Comparison of ENCODE assay signal across 21 mouse cellular contexts in genomic region chr3:113953113-113953512, GRCm38 (mm10).
DNase-seq lines count a peak whose midpoint lies in the region; ATAC-seq and TF ChIP-seq lines count a peak whose summit lies in the region.
"Had no signal": no experiment of that assay in that cellular context is flagged by ENCODE, and none has a peak within 500 bp of the region (broad histone marks: within the 10 kb centered on the region; RNA-seq: fewer than 3 reads in every experiment).

No protein-coding gene starts in this region.

- H3K4me1 ChIP-seq in heart, embryonic 10.5 days: no peaks in the 10 kb centered on the region
- H3K4me1 ChIP-seq: embryonic facial prominence, embryonic 13.5 days; hindbrain, embryonic 12.5 days; hindbrain, embryonic 15.5 days had no signal

- H3K4me3 ChIP-seq in heart, embryonic 10.5 days: no peak overlapping the region
- H3K4me3 ChIP-seq: embryonic facial prominence, embryonic 13.5 days; gastrocnemius, adult 2 months; heart, adult 2 months; hindbrain, embryonic 12.5 days; hindbrain, embryonic 15.5 days had no signal

- no peaks in the 10 kb centered on the region for H3K9me3 ChIP-seq in heart, embryonic 10.5 days
- H3K9me3 ChIP-seq: embryonic facial prominence, embryonic 13.5 days; hindbrain, embryonic 12.5 days; hindbrain, embryonic 15.5 days had no signal

- H3K27ac ChIP-seq in heart, embryonic 10.5 days: no peak overlapping the region
- H3K27ac ChIP-seq: embryonic facial prominence, embryonic 13.5 days; gastrocnemius, adult 2 months; heart, adult 2 months; hindbrain, embryonic 12.5 days; hindbrain, embryonic 15.5 days had no signal

- peak; percentile 88 for ATAC-seq in Patski
- ATAC-seq: CD4-positive, CD25-positive, alpha-beta regulatory T cell, adult 4 months; forebrain, embryonic 14.5 days; intestine, postnatal 0 days had no signal

- H3K27me3 ChIP-seq in Patski: no peaks in the 10 kb centered on the region
- no peaks in the 10 kb centered on the region for H3K27me3 ChIP-seq in heart, embryonic 10.5 days (ENCODE audit: insufficient read depth, poor library complexity, severe bottlenecking)
- H3K27me3 ChIP-seq: embryonic facial prominence, embryonic 13.5 days; hindbrain, embryonic 12.5 days; hindbrain, embryonic 15.5 days had no signal

- TF ChIP-seq CTCF in Patski (IDR thresholded peaks at IDR 0.05): no peak

- H3K36me3 ChIP-seq in heart, embryonic 10.5 days: no peaks in the 10 kb centered on the region
- H3K36me3 ChIP-seq: embryonic facial prominence, embryonic 13.5 days; hindbrain, embryonic 12.5 days; hindbrain, embryonic 15.5 days had no signal

- peak; percentile 14 for DNase-seq in 3134 (ENCODE audit: extremely low read depth, insufficient read length, low spot score)
- peak; percentile 70 for DNase-seq in 3T3-L1 (ENCODE audit: low read depth, low spot score)
- DNase-seq in Patski (ENCODE audit: low read depth, low spot score): peak; percentile 37
- DNase-seq in heart, adult 18-20 months: no peak
- no peak for DNase-seq in cerebellum, adult 9-11 months
- DNase-seq in heart, embryonic 10.5 days (ENCODE audit: low spot score): no peak
- DNase-seq: adrenal gland, postnatal 10 days; adrenal gland, postnatal 36 days; B cell, adult 2 months; cerebellum, adult 18-20 months; cerebellum, adult 9-10 months; cerebellum, postnatal 25 days; gastrocnemius, adult 2 months; gastrocnemius, postnatal 25 days; heart, adult 2 months had no signal

- in situ Hi-C loops in Patski (cut with MboI; ENCODE audit: low pct_unique_long_range_greater_than_20kb): no loop called here

- 81% methylated on average over 1 of the region's 1 CpGs for WGBS in heart, embryonic 10.5 days

- CTCF ChIA-PET in Patski (lab: Charles Lee): interaction anchor here (1.0 kb wide), 1 partner anchor 11 kb away, joined by 3 read pairs; no protein-coding TSS in a partner anchor

- POLR2A ChIA-PET in Patski (lab: Charles Lee): no interaction called here

Comparison
In these comparisons a context has a peak if more than half of its experiments do, and no peak if none do; other contexts are left out.
1. DNase-seq: peak in 3134 (single experiment), 3T3-L1 (single experiment) and Patski (single experiment); none in heart, adult 18-20 months (0 of 2), cerebellum, adult 9-11 months (single experiment) and heart, embryonic 10.5 days (single experiment).